Comparison of ENCODE assay signal across 25 mouse cellular contexts in genomic region chr16:25286517-25286916, GRCm38 (mm10). TPM values are rescaled to one million over a fixed set of nuclear protein-coding genes. Genes with fewer than 3 reads are reported as not detected.
"Had no signal": no experiment of that assay in that cellular context is flagged by ENCODE, and none has a peak within 500 bp of the region (broad histone marks: within the 10 kb centered on the region; RNA-seq: fewer than 3 reads in every experiment).

Gene Tprg, plus strand, starts transcription at chr16:25286817.

- H3K27me3 ChIP-seq: liver, embryonic 15.5 days; lung, embryonic 15.5 days; megakaryocyte, embryonic 14.5 days; midbrain, embryonic 13.5 days; midbrain, embryonic 15.5 days; neural tube, embryonic 13.5 days; neural tube, embryonic 15.5 days had no signal

- H3K4me3 ChIP-seq: liver, embryonic 15.5 days; lung, embryonic 15.5 days; megakaryocyte, embryonic 14.5 days; midbrain, embryonic 13.5 days; midbrain, embryonic 15.5 days; myocyte; neural tube, embryonic 13.5 days; neural tube, embryonic 15.5 days had no signal

- H3K27ac ChIP-seq: liver, embryonic 15.5 days; lung, embryonic 15.5 days; macrophage; midbrain, embryonic 13.5 days; midbrain, embryonic 15.5 days; neural tube, embryonic 13.5 days; neural tube, embryonic 15.5 days had no signal

- ATAC-seq: liver, postnatal 0 days; lung, postnatal 0 days; midbrain, embryonic 13.5 days; midbrain, embryonic 15.5 days had no signal

- H3K36me3 ChIP-seq: liver, embryonic 15.5 days; lung, embryonic 15.5 days; midbrain, embryonic 13.5 days; midbrain, embryonic 15.5 days; neural tube, embryonic 13.5 days; neural tube, embryonic 15.5 days had no signal

- H3K4me1 ChIP-seq: liver, embryonic 15.5 days; lung, embryonic 15.5 days; megakaryocyte, embryonic 14.5 days; midbrain, embryonic 13.5 days; midbrain, embryonic 15.5 days; neural tube, embryonic 13.5 days; neural tube, embryonic 15.5 days had no signal

- H3K4me2 ChIP-seq: liver, embryonic 15.5 days; lung, embryonic 15.5 days; midbrain, embryonic 11.5 days; midbrain, embryonic 13.5 days; midbrain, embryonic 15.5 days; neural tube, embryonic 13.5 days; neural tube, embryonic 15.5 days had no signal

- H3K9me3 ChIP-seq: liver, embryonic 15.5 days; lung, embryonic 15.5 days; midbrain, embryonic 13.5 days; midbrain, embryonic 15.5 days; neural tube, embryonic 13.5 days; neural tube, embryonic 15.5 days had no signal

- H3K9ac ChIP-seq: liver, embryonic 15.5 days; liver, postnatal 0 days; lung, embryonic 15.5 days; midbrain, embryonic 13.5 days; midbrain, embryonic 15.5 days; neural tube, embryonic 13.5 days; neural tube, embryonic 15.5 days had no signal

- DNase-seq: liver, postnatal 0 days; lung, adult 2 months; lung, postnatal 14 days; lung, postnatal 36 days; retina, postnatal 1 day; right cerebral cortex, adult 18-20 months; right cerebral cortex, postnatal 25 days; right cerebral cortex, postnatal 4 days; spleen, adult 18-20 months; thymus, adult 18-20 months; thymus, postnatal 14 days; thymus, postnatal 36 days had no signal

RNA-seq across cellular contexts. Expression of gene Tprg, which starts in this region (rescaled TPM):
- polyA plus RNA-seq: liver, embryonic 15.5 days; liver, postnatal 0 days; macrophage; midbrain, embryonic 11.5 days; midbrain, embryonic 13.5 days; myocyte; neural tube, embryonic 11.5 days; neural tube, embryonic 13.5 days; neural tube, embryonic 15.5 days; small intestine, adult 2 months had no signal
